Mouse (Mus musculus): ENCODE measurements at regions not wholly inside any gene's neighbourhood (a gene's known extent, or its start where the extent isn't known, plus 50 kb on each side); places are given as distances from the start of the nearest gene placed in this dataset.

DNA sequence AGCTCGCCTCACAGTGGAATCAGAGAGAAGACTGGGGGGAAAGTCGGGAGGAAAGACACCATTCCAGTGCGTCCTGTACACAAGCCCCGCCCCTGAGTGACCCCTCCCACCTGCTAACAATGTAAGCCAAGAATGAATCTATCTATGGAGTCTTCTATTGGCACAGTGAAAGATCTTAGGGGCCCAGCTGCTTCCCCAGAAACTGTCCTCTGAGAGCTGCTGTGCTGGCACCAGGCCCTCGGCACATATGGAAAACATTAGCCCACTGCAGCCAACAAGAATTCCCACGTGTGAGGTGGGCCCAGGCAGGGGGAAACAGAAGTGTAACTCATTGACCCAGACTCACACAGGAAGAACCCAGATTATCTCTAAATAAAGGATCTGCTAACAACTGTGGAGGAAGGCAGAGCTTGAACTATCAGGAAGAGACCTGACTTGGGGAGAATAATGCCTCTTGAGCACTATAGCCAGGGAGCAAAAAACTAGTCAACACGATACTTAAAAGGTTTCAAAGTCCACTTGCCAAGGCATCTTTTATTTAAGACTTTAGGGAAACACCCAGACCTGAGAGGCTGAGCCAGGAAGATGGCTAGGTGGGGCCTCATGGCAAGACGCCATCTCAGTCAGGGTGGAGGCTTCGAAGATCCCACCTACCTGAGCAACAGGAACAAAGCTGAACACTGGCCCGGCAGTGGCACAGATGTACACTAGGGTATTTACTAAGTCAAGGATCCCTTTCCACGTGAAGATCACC, 180.1 kb downstream of the Mroh4 start:
- TF ChIP-seq EP300 (IDR thresholded peaks at IDR 0.05; ENCODE audit: low read depth) (no peak), CTCF (IDR thresholded peaks at IDR 0.05; ENCODE audit: low read depth) (no peak)
- no peak overlapping the region for H3K4me3 ChIP-seq (ENCODE audit: insufficient read depth in 1 of 2, low read depth in 2 of 2, low read length in 2 of 2)
- no peaks in the 10 kb centered on the region for H3K27me3 ChIP-seq (ENCODE audit: control insufficient read depth, insufficient read depth, low read length)
- H3K27ac ChIP-seq: no peak overlapping the region
- no peaks in the 10 kb centered on the region for H3K36me3 ChIP-seq (replicated peaks; ENCODE audit: control insufficient read depth, insufficient read depth, low read depth)
- H3K4me2 ChIP-seq (ENCODE audit: low read depth): no peak overlapping the region
- no peak for ATAC-seq (ENCODE audit: insufficient read depth)
- DNase-seq (ENCODE audit: low read depth in 3 of 3, low spot score in 3 of 3): no peak
- no peaks in the 10 kb centered on the region for H3K4me1 ChIP-seq (replicated peaks; ENCODE audit: control insufficient read depth in 2 of 2, insufficient read depth in 2 of 2, low read length in 1 of 2)
- no peak overlapping the region for H3K9ac ChIP-seq (replicated peaks)
- no peaks in the 10 kb centered on the region for H3K9me3 ChIP-seq (ENCODE audit: control insufficient read depth, low read length)
- 47% methylated on average over 11 of the region's 11 CpGs for WGBS (ENCODE audit: insufficient replicate concordance)

- no peak overlapping the region for H3K27ac ChIP-seq
- WGBS (ENCODE audit: insufficient replicate concordance): 37% methylated on average over 3 of the region's 3 CpGs
- no peaks in the 10 kb centered on the region for H3K27me3 ChIP-seq (ENCODE audit: control insufficient read depth, insufficient read depth, low read length)
- H3K9me3 ChIP-seq (ENCODE audit: control insufficient read depth, low read length): no peaks in the 10 kb centered on the region
- no peak overlapping the region for H3K9ac ChIP-seq (replicated peaks)
- ATAC-seq (ENCODE audit: insufficient read depth): no peak
- TF ChIP-seq EP300 (IDR thresholded peaks at IDR 0.05; ENCODE audit: low read depth): no peak
- TF ChIP-seq CTCF (IDR thresholded peaks at IDR 0.05; ENCODE audit: low read depth): no peak
- no peaks in the 10 kb centered on the region for H3K4me1 ChIP-seq (replicated peaks; ENCODE audit: control insufficient read depth in 2 of 2, insufficient read depth in 2 of 2, low read length in 1 of 2)
- H3K4me3 ChIP-seq (ENCODE audit: insufficient read depth in 1 of 2, low read depth in 2 of 2, low read length in 2 of 2): no peak overlapping the region
- DNase-seq (ENCODE audit: low read depth in 3 of 3, low spot score in 3 of 3): no peak
- no peak overlapping the region for H3K4me2 ChIP-seq (ENCODE audit: low read depth)
- H3K36me3 ChIP-seq (replicated peaks; ENCODE audit: control insufficient read depth, insufficient read depth, low read depth): no peaks in the 10 kb centered on the region
Measured at GRCm38 (mm10) chr15:74454543-74454942, 181.6 kb downstream of the Mroh4 start.

- H3K27ac ChIP-seq: no peak overlapping the region
- 50% methylated on average over 6 of the region's 6 CpGs for WGBS (ENCODE audit: insufficient replicate concordance)
- no peak for DNase-seq (ENCODE audit: low read depth in 3 of 3, low spot score in 3 of 3)
Measured at GRCm38 (mm10) chr15:74453810-74454209, 182.3 kb downstream of the Mroh4 start.

GRCm38 (mm10) chr15:74452426-74452825, 183.7 kb downstream of the Mroh4 start:
- no peaks in the 10 kb centered on the region for H3K9me3 ChIP-seq (ENCODE audit: control insufficient read depth, low read length)
- no peaks in the 10 kb centered on the region for H3K4me1 ChIP-seq (replicated peaks; ENCODE audit: control insufficient read depth in 2 of 2, insufficient read depth in 2 of 2, low read length in 1 of 2)
- no peaks in the 10 kb centered on the region for H3K36me3 ChIP-seq (replicated peaks; ENCODE audit: control insufficient read depth, insufficient read depth, low read depth)
- TF ChIP-seq CTCF (IDR thresholded peaks at IDR 0.05; ENCODE audit: low read depth): no peak
- no peak for TF ChIP-seq EP300 (IDR thresholded peaks at IDR 0.05; ENCODE audit: low read depth)
- H3K4me2 ChIP-seq (ENCODE audit: low read depth): no peak overlapping the region
- H3K9ac ChIP-seq (replicated peaks): no peak overlapping the region
- H3K4me3 ChIP-seq (ENCODE audit: insufficient read depth in 1 of 2, low read depth in 2 of 2, low read length in 2 of 2): no peak overlapping the region
- 50% methylated on average over 3 of the region's 3 CpGs for WGBS (ENCODE audit: insufficient replicate concordance)
- ATAC-seq (ENCODE audit: insufficient read depth) (no peak), DNase-seq (ENCODE audit: low read depth in 3 of 3, low spot score in 3 of 3) (no peak)
- H3K27ac ChIP-seq: no peak overlapping the region
- H3K27me3 ChIP-seq (ENCODE audit: control insufficient read depth, insufficient read depth, low read length): no peaks in the 10 kb centered on the region

More at GRCm38 (mm10) chr15:74453810-74454209, 182.3 kb downstream of the Mroh4 start:
- Histone ChIP-seq H3K36me3 (replicated peaks; ENCODE audit: control insufficient read depth, insufficient read depth, low read depth) (no peaks in the 10 kb centered on the region), H3K4me2 (ENCODE audit: low read depth) (no peak overlapping the region), H3K9ac (replicated peaks) (no peak overlapping the region), H3K27me3 (ENCODE audit: control insufficient read depth, insufficient read depth, low read length) (no peaks in the 10 kb centered on the region), H3K9me3 (ENCODE audit: control insufficient read depth, low read length) (no peaks in the 10 kb centered on the region), H3K4me1 (replicated peaks; ENCODE audit: control insufficient read depth in 2 of 2, insufficient read depth in 2 of 2, low read length in 1 of 2) (no peaks in the 10 kb centered on the region), H3K4me3 (ENCODE audit: insufficient read depth in 1 of 2, low read depth in 2 of 2, low read length in 2 of 2) (no peak overlapping the region)
- TF ChIP-seq CTCF (IDR thresholded peaks at IDR 0.05; ENCODE audit: low read depth): no peak
- TF ChIP-seq EP300 (IDR thresholded peaks at IDR 0.05; ENCODE audit: low read depth): no peak
- ATAC-seq (ENCODE audit: insufficient read depth): no peak

DNA sequence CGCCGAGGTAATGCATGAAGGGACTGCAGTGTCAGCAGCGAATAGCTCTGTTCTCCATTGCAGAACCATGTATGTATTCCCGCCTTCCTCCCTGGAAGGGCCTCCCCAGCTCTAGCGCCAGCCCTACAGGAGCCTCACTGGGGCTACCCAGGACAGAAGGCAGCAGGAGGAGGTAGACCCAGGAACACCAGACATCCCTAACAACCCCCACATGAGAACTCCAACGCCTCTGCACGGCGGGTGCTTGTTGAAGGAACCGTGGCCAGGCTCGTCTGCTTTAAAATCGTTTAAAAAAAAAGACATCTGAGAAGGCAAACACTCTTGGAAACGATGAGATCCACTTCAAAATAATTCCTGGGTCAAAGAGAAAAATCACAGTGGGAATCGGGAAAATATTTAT, 194.3 kb downstream of the Mroh4 start:
- Histone ChIP-seq H3K4me1 (replicated peaks; ENCODE audit: control insufficient read depth in 2 of 2, insufficient read depth in 2 of 2, low read length in 1 of 2) (no peaks in the 10 kb centered on the region), H3K27ac (no peak overlapping the region), H3K9ac (replicated peaks) (no peak overlapping the region), H3K4me3 (ENCODE audit: insufficient read depth in 1 of 2, low read depth in 2 of 2, low read length in 2 of 2) (no peak overlapping the region), H3K27me3 (ENCODE audit: control insufficient read depth, insufficient read depth, low read length) (no peaks in the 10 kb centered on the region), H3K36me3 (replicated peaks; ENCODE audit: control insufficient read depth, insufficient read depth, low read depth) (no peaks in the 10 kb centered on the region), H3K9me3 (ENCODE audit: control insufficient read depth, low read length) (no peaks in the 10 kb centered on the region), H3K4me2 (ENCODE audit: low read depth) (no peak overlapping the region)
- DNase-seq (ENCODE audit: low read depth in 3 of 3, low spot score in 3 of 3) (no peak), ATAC-seq (ENCODE audit: insufficient read depth) (no peak)
- TF ChIP-seq CTCF (IDR thresholded peaks at IDR 0.05; ENCODE audit: low read depth): no peak
- TF ChIP-seq EP300 (IDR thresholded peaks at IDR 0.05; ENCODE audit: low read depth): no peak
- 60% methylated on average over 13 of the region's 13 CpGs for WGBS (ENCODE audit: insufficient replicate concordance)

Data from liver, embryonic 14.5 days (tissue).